In genomic region chr9:56131813-56132525, GRCm38 (mm10) we compare ENCODE assay signal across 21 mouse cellular contexts. TPM values are rescaled to one million over a fixed set of nuclear protein-coding genes. Genes with fewer than 3 reads are reported as not detected.
DNase-seq lines count a peak whose midpoint lies in the region; ATAC-seq and TF ChIP-seq lines count a peak whose summit lies in the region.
"Had no signal": no experiment of that assay in that cellular context is flagged by ENCODE, and none has a peak within 500 bp of the region (broad histone marks: within the 10 kb centered on the region; RNA-seq: fewer than 3 reads in every experiment).

No protein-coding gene starts in this region.

- 0 out of 2 replicates have a peak overlapping the region, but pooled peaks have one; percentile 79 for H3K27ac ChIP-seq in heart, embryonic 12.5 days (ENCODE audit: poor library complexity, severe bottlenecking)
- H3K27ac ChIP-seq in limb, embryonic 14.5 days (replicated peaks; ENCODE audit: low read depth, low read length), result no peak overlapping the region
- H3K27ac ChIP-seq in limb, embryonic 10.5 days, result no peak overlapping the region
- H3K27ac ChIP-seq in CH12.LX (ENCODE audit: insufficient read depth, low read depth), result no peak overlapping the region
- peak overlapping the region; percentile 29; the same call in 1 of the 2 replicates for H3K27ac ChIP-seq in small intestine, adult 2 months (ENCODE audit: insufficient read depth, low read depth, low read length)

- TF ChIP-seq EP300 in CH12.LX (IDR thresholded peaks at IDR 0.05; ENCODE audit: low read length), result no peak

- WGBS in heart, embryonic 12.5 days, result 81% methylated on average over 10 of the region's 10 CpGs
- 70% methylated on average over 10 of the region's 10 CpGs for WGBS in limb, embryonic 14.5 days
- 69% methylated on average over 10 of the region's 10 CpGs for WGBS in limb, embryonic 10.5 days
- WGBS in small intestine, adult 2 months, result 57% methylated on average over 10 of the region's 10 CpGs

- H3K9me3 ChIP-seq in heart, embryonic 12.5 days (replicated peaks), result no peaks in the 10 kb centered on the region
- no peaks in the 10 kb centered on the region for H3K9me3 ChIP-seq in limb, embryonic 14.5 days (ENCODE audit: control insufficient read depth, low read length)
- H3K9me3 ChIP-seq in limb, embryonic 10.5 days (replicated peaks), result no peaks in the 10 kb centered on the region
- no peaks in the 10 kb centered on the region for H3K9me3 ChIP-seq in CH12.LX (replicated peaks; ENCODE audit: low read length)
- H3K9me3 ChIP-seq: heart, embryonic 10.5 days; hindbrain, embryonic 13.5 days had no signal

- no peak for TF ChIP-seq RAD21 in CH12.LX (IDR thresholded peaks at IDR 0.05; ENCODE audit: low read depth, low read length)

- H3K4me1 ChIP-seq in heart, embryonic 12.5 days (replicated peaks), result peaks cover 50% of the 10 kb centered on the region
- H3K4me1 ChIP-seq in limb, embryonic 14.5 days (ENCODE audit: control insufficient read depth, insufficient read depth, low read length), result no peaks in the 10 kb centered on the region
- peaks cover 4% of the 10 kb centered on the region; the same call in 1 of the 2 replicates for H3K4me1 ChIP-seq in limb, embryonic 10.5 days
- H3K4me1 ChIP-seq in CH12.LX (ENCODE audit: control insufficient read depth in 1 of 2, insufficient read depth in 2 of 2), result peaks cover 61 to 100% of the 10 kb centered on the region in 2 experiments
- peaks cover 12% of the 10 kb centered on the region; the same call in 1 of the 2 replicates for H3K4me1 ChIP-seq in small intestine, adult 2 months (ENCODE audit: control insufficient read depth, insufficient read depth, insufficient read length, low read length)

- H3K27me3 ChIP-seq in heart, embryonic 12.5 days (replicated peaks), result no peaks in the 10 kb centered on the region
- H3K27me3 ChIP-seq in limb, embryonic 14.5 days (ENCODE audit: control insufficient read depth, insufficient read depth, low read length), result no peaks in the 10 kb centered on the region
- no peaks in the 10 kb centered on the region for H3K27me3 ChIP-seq in limb, embryonic 10.5 days (ENCODE audit: low read depth, poor library complexity, severe bottlenecking)
- no peaks in the 10 kb centered on the region for H3K27me3 ChIP-seq in CH12.LX (replicated peaks)
- no peaks in the 10 kb centered on the region for H3K27me3 ChIP-seq in small intestine, adult 2 months (ENCODE audit: control insufficient read depth, insufficient read depth, low read length)
- H3K27me3 ChIP-seq: hindbrain, embryonic 13.5 days had no signal

- H3K4me3 ChIP-seq in heart, embryonic 12.5 days, result no peak overlapping the region
- no peak overlapping the region for H3K4me3 ChIP-seq in limb, embryonic 14.5 days (replicated peaks; ENCODE audit: low read length)
- H3K4me3 ChIP-seq in limb, embryonic 10.5 days, result no peak overlapping the region
- H3K4me3 ChIP-seq in CH12.LX (replicated peaks in 1 of 3; ENCODE audit: low read depth in 2 of 3, low read length in 2 of 3, poor library complexity in 1 of 3), result no peak overlapping the region
- no peak overlapping the region for H3K4me3 ChIP-seq in small intestine, adult 2 months (ENCODE audit: low read depth, low read length)
- H3K4me3 ChIP-seq: heart, embryonic 10.5 days; hindbrain, embryonic 13.5 days had no signal

- H3K36me3 ChIP-seq in heart, embryonic 12.5 days, result peaks cover 85% of the 10 kb centered on the region
- H3K36me3 ChIP-seq in limb, embryonic 14.5 days (ENCODE audit: control insufficient read depth, insufficient read depth, low read length), result peaks cover 84% of the 10 kb centered on the region
- H3K36me3 ChIP-seq in limb, embryonic 10.5 days, result peaks cover 100% of the 10 kb centered on the region
- H3K36me3 ChIP-seq in CH12.LX (replicated peaks in 1 of 2; ENCODE audit: control insufficient read depth in 1 of 2, insufficient read depth in 1 of 2, low read length in 1 of 2), result peaks cover 5 to 79% of the 10 kb centered on the region in 2 experiments
- H3K36me3 ChIP-seq in small intestine, adult 2 months (ENCODE audit: control insufficient read depth, insufficient read depth, low read length), result peaks cover 49% of the 10 kb centered on the region

- no peak for TF ChIP-seq CTCF in CH12.LX (conservative IDR thresholded peaks at IDR 0.05 in 1 of 2, IDR thresholded peaks at IDR 0.05 in 1 of 2; ENCODE audit: low read depth in 2 of 2, low read length in 2 of 2)
- no peak for TF ChIP-seq CTCF in small intestine, adult 2 months (IDR thresholded peaks at IDR 0.05; ENCODE audit: extremely low read depth, insufficient read length, insufficient replicate concordance, low read depth, low read length)

- no peak for TF ChIP-seq POLR2A in limb, embryonic 14.5 days (IDR thresholded peaks at IDR 0.05; ENCODE audit: borderline replicate concordance, extremely low read depth, insufficient read depth, insufficient read length)
- TF ChIP-seq POLR2A in CH12.LX (IDR thresholded peaks at IDR 0.05; ENCODE audit: low read depth, low read length), result no peak
- TF ChIP-seq POLR2A in small intestine, adult 2 months (IDR thresholded peaks at IDR 0.05; ENCODE audit: low read depth, low read length), result no peak

- no peaks in the 10 kb centered on the region for H3K79me2 ChIP-seq in CH12.LX (replicated peaks; ENCODE audit: control insufficient read depth, extremely low read depth, insufficient read depth, poor library complexity, severe bottlenecking)

- dilution Hi-C loops in CH12.LX (cut with MboI; ENCODE audit: extremely low pct_ligation_motif_present, extremely low pct_unique_long_range_greater_than_20kb, low sequenced_read_pairs), result no loop called here

- no peak overlapping the region for H3K4me2 ChIP-seq in heart, embryonic 12.5 days
- H3K4me2 ChIP-seq in limb, embryonic 14.5 days (replicated peaks; ENCODE audit: low read depth, low read length, severe bottlenecking), result no peak overlapping the region
- H3K4me2 ChIP-seq in CH12.LX (ENCODE audit: insufficient read depth, low read depth, poor library complexity, severe bottlenecking), result no peak overlapping the region
- H3K4me2 ChIP-seq: hindbrain, embryonic 13.5 days had no signal

- no peak overlapping the region for H3K9ac ChIP-seq in heart, embryonic 12.5 days
- H3K9ac ChIP-seq in limb, embryonic 14.5 days (ENCODE audit: low read depth, low read length, severe bottlenecking), result no peak overlapping the region
- H3K9ac ChIP-seq in CH12.LX (ENCODE audit: insufficient read depth, low read depth), result no peak overlapping the region
- H3K9ac ChIP-seq: hindbrain, embryonic 13.5 days; liver, postnatal 0 days had no signal

- DNase-seq in heart, postnatal 4 days, result no peak
- peak; percentile 33 for DNase-seq in limb, embryonic 14.5 days (ENCODE audit: low spot score)
- DNase-seq in limb, embryonic 10.5 days (ENCODE audit: low spot score), result no peak
- DNase-seq in CH12.LX (ENCODE audit: extremely low read depth), result no peak
- DNase-seq in layer of hippocampus, adult 8-10 months (ENCODE audit: low spot score in 2 of 2), result no peak
- DNase-seq: adrenal gland, postnatal 10 days; B cell, adult 2 months; cerebellum, adult 11 months; cerebellum, postnatal 10 days; embryo, embryonic 11 days; kidney, postnatal 10 days; layer of hippocampus, postnatal 36 days; liver, postnatal 0 days; right cerebral cortex, postnatal 14 days; thymus, postnatal 14 days had no signal

- in situ Hi-C loops in CH12.LX (cut with MboI; ENCODE audit: low pct_ligation_motif_present, low pct_unique_long_range_greater_than_20kb, low sequenced_read_pairs), result no loop called here

- no peak for ATAC-seq in heart, embryonic 12.5 days (ENCODE audit: insufficient number of reproducible peaks, low FRiP score)
- peak; percentile 58; the same call in 1 of the 2 replicates for ATAC-seq in limb, embryonic 14.5 days (ENCODE audit: low FRiP score, low read depth)
- ATAC-seq in inflammation-experienced regulatory T-cells, adult 6 months, result no peak
- ATAC-seq: liver, postnatal 0 days; midbrain, embryonic 16.5 days had no signal

TF ChIP-seq in CH12.LX, 34 proteins besides CTCF, POLR2A, EP300 and RAD21:
- TF ChIP-seq ETS1 (conservative IDR thresholded peaks at IDR 0.05; ENCODE audit: low read depth, low read length) (peak; percentile 26; the same call in 1 of the 2 replicates), MXI1 (IDR thresholded peaks at IDR 0.05; ENCODE audit: low read depth, low read length) (no peak)
TF ChIP-seq in CH12.LX: peak in this region for 1.

RNA-seq across cellular contexts. Expression of gene Tspan3, which starts 33.3 kb away (rescaled TPM):
- polyA plus RNA-seq in heart, embryonic 12.5 days (2016; fragmentation: Nextera tagmentation; extraction: Ambion mirVana), result 397 and 400 TPM in 2 replicates
- total RNA-seq in heart, postnatal 4 days (2021), result 100 to 1,000 TPM; 233 to 244 TPM
- 359 and 443 TPM in 2 replicates for polyA plus RNA-seq in limb, embryonic 14.5 days (2012; rRNA removed)
- polyA plus RNA-seq in limb, embryonic 14.5 days (2014; fragmentation: Nextera tagmentation; extraction: Ambion mirVana), result 516 and 544 TPM in 2 replicates
- polyA plus RNA-seq in limb, embryonic 10.5 days (2016; fragmentation: Nextera tagmentation; extraction: Ambion mirVana), result 410 and 450 TPM in 2 replicates
- total RNA-seq in CH12.LX (2012; rRNA removed) (34.5 and 35.7 TPM in 2 replicates), CH12.LX (2014; rRNA removed) (81.4 and 85.9 TPM in 2 replicates)
- polyA plus RNA-seq in CH12.LX (2012; ENCODE audit: insufficient read length, low read depth), result 60.4 and 62.0 TPM in 2 replicates
- 213 and 397 TPM in 2 replicates for polyA plus RNA-seq in small intestine, adult 2 months (2012; rRNA removed)
- polyA plus RNA-seq in inflammation-experienced regulatory T-cells, adult 6 months (2017; shearing (Covaris generic)), result 10 to 100 TPM; 45.4 to 48.2 (median 47.7) TPM
- 100 to 1,000 TPM; 318 to 329 (median 327) TPM for total RNA-seq in layer of hippocampus, adult 8-10 months (2022)

RNA-seq across cellular contexts. Expression of gene Pstpip1, which starts 42.2 kb away (rescaled TPM):
- polyA plus RNA-seq in heart, embryonic 12.5 days (2016; fragmentation: Nextera tagmentation; extraction: Ambion mirVana), result 0.60 and 0.81 TPM in 2 replicates
- 1 to 10 TPM; 1.4 to 1.5 TPM for total RNA-seq in heart, postnatal 4 days (2021)
- 2.6 and 4.3 TPM in 2 replicates for polyA plus RNA-seq in limb, embryonic 14.5 days (2012; rRNA removed)
- 1.3 and 1.4 TPM in 2 replicates for polyA plus RNA-seq in limb, embryonic 14.5 days (2014; fragmentation: Nextera tagmentation; extraction: Ambion mirVana)
- 0.64 and 0.90 TPM in 2 replicates for polyA plus RNA-seq in limb, embryonic 10.5 days (2016; fragmentation: Nextera tagmentation; extraction: Ambion mirVana)
- 8.1 and 9.3 TPM in 2 replicates for total RNA-seq in CH12.LX (2012; rRNA removed)
- 15.6 and 17.5 TPM in 2 replicates for total RNA-seq in CH12.LX (2014; rRNA removed)
- 32.0 and 38.2 TPM in 2 replicates for polyA plus RNA-seq in CH12.LX (2012; ENCODE audit: insufficient read length, low read depth)
- polyA plus RNA-seq in small intestine, adult 2 months (2012; rRNA removed), result 6.0 and 7.5 TPM in 2 replicates
- 10 to 100 TPM; 38.5 to 48.0 (median 46.2) TPM for polyA plus RNA-seq in inflammation-experienced regulatory T-cells, adult 6 months (2017; shearing (Covaris generic))
- 1 to 10 TPM; 2.0 to 4.2 (median 3.0) TPM for total RNA-seq in layer of hippocampus, adult 8-10 months (2022)

Comparison
In these comparisons a context has a peak if more than half of its experiments do, and no peak if none do; other contexts are left out.
1. H3K27ac ChIP-seq: peak in heart, embryonic 12.5 days (single experiment) and small intestine, adult 2 months (single experiment); none in limb, embryonic 14.5 days (single experiment), limb, embryonic 10.5 days (single experiment) and CH12.LX (single experiment).